Mouse (Mus musculus) layer of hippocampus, postnatal 14 days (tissue): ENCODE data around the gene Gnb1. TPM values are rescaled to one million over a fixed set of nuclear protein-coding genes. Genes with fewer than 3 reads are reported as not detected.
A peak's percentile ranks its signal among the peaks of the same experiment; 100 is the strongest.

ENCODE experiments used
- DNase-seq, 2 experiments: peaks; one replicate each; pipeline ENCODE4 v3.0.0; 2021 to 2022; ENCODE audit warnings: low spot score in 2 of 2, mixed read lengths in 1 of 2
- total RNA-seq, 2 experiments: library from RNA; stranded (reverse); gene quantifications; 2 replicates each; pipeline ENCODE4 v1.2.3; 2021

The Gnb1 gene
- total RNA-seq, 2 experiments from 2014 or later, result 855 to 871 TPM

- no peak for DNase-seq
Measured at GRCm38 (mm10) chr4:155573876-155574275, 82.7 kb downstream of the Gnb1 start.

- no peak for DNase-seq
Measured at GRCm38 (mm10) chr4:155574931-155575330, 83.8 kb downstream of the Gnb1 start.

DNA sequence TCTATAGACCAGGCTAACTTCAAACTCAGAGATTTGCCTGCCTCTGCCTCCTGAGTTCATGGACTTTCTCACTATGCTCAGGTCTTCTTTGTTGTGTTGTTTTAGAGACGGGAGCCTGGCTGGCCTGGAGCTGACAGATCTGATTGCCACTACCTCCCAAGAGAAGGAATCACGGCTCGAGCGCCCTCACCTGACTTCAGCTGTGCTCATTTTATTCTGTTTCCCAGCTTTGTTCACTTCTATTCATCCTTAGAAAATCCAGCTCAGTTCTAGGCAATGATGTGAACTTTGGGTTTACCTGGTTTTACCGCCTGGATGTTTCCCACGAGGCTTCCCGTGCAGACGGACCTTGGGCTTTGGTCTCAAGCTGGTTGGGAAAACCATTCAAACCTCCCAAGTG is 84.4 kb downstream of the Gnb1 start:
- DNase-seq, result no peak

DNA sequence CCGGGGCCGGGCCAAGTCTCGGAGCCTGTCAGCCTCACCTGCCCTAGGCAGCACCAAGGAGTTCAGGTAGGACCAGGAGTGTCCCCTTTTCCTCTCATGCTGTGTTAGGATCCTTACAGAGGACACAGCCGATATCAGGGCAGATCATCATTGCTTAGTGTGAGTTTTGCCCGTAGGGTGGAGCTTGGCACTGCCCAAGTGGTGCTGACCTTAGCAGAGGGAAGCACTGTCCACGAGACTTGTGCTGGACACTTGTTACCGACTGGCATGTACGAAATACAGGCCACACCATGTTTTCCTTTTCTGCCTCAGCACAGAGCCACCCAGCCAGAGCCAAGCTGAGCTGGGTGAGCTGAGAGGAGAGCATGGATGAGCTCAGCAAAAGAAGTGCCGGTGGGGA is 86.0 kb downstream of the Gnb1 start:
- DNase-seq, result no peak

DNA sequence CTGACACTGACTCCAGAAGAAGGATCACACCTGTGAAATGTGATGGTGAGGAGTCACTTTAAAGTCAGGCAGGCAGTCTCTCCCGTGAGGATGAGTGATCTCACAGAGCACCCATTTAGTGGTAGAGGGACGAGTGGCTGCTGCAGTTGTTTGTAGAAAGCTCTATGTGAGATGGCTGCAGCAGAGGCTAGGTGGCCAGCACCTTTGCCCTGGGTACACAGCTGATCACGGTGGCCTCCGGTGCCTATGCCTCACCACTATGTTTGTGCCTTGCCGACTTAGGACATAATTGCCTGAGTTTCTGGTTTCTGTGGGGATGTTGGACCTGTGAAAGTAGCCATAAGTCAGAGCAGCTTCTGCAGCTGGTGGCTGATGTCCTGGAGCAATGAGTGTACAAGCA is 86.6 kb downstream of the Gnb1 start:
- DNase-seq, result no peak

DNA sequence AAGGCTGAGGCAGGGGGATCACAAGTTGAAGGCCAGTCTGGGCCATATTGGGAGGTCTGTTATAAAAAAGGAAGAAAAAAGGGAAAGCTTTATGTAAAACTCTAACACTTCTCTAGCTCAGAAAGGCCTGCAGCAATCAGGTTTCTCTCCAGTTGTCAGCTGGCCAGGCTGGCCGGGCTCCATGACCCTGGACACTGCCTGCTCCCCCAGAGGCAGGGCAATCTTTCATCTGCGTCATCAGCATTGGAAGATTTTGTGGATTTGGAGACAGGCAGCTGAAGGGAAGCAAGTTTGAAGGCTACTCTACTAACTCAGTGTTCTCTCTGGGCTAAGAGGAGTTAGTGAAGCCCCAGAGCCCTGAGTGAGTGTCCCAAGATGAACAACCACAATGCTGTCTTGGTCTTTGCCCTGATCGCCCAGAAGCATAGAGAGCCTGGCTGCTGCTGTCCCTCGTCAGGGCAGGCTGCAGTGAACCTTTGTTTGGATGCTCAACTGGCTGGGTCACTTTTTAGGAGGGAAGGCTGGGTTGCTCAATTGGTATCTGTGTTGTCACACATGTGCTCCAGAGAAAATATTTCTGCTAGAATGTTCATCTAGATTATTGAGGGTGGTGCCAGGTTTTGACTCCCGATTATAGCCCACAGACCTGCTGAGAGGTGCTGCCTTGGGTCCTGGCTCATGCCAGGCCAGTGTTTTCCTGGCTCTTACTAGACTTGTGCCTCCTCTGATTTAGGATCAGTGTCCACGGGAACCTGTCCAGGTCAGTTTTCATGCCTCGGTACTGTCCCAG is 87.4 kb downstream of the Gnb1 start:
- peak in 1 of 2 experiments; percentile 44 for DNase-seq

DNA sequence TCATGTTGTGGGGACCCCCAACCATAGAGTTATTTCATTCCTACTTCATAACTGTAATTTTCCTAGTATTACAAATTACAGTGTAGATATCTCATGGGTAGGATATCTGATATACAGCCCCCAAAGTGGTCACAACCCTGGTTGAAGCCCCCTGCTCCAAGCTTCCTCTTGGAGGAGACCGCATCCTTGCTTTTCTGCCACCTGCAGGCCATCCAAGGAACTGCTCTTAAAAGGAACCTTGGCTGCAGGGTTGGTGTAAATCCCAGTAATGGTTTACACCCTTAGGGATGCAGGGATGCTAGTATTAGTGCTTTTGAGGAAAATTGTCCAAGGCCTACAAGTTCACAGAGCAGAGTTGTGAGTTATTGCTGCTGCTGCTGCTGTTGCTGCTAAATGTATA is 89.3 kb downstream of the Gnb1 start:
- peak; percentile 43 to 57 for DNase-seq

DNA sequence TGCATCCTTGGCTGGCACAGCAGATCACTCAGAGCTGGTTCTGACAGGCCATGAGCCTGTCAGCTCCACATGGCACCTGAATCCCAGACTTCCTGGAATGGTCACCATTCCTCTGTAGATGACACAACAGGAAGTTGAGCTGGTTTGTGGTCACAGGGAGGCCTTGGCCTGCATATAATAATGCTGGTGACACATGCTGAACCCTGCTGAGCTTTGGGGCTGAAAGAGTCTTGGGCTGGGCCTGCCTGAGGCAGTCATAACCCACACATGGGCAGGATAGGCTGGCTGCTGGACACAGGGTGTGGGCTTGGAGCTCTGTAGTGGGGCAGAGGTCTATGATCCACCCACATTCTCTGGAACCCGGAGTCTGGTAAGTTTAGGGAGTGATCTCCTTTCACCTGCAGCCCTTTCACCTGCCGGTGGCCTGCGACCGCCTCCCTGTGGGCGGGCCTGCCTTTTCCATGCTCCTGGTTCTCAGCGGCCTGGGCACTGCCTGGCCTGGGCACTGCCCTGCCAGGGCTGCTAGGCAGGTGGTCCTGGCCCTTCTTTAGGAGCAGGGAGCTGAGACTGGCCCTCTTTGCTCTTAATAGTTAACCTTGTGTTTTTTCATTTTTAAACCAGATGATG is 91.2 kb downstream of the Gnb1 start:
- DNase-seq, result no peak

GRCm38 (mm10) chr4:155589356-155589755 is 98.2 kb downstream of the Gnb1 start:
- DNase-seq, result no peak

DNA sequence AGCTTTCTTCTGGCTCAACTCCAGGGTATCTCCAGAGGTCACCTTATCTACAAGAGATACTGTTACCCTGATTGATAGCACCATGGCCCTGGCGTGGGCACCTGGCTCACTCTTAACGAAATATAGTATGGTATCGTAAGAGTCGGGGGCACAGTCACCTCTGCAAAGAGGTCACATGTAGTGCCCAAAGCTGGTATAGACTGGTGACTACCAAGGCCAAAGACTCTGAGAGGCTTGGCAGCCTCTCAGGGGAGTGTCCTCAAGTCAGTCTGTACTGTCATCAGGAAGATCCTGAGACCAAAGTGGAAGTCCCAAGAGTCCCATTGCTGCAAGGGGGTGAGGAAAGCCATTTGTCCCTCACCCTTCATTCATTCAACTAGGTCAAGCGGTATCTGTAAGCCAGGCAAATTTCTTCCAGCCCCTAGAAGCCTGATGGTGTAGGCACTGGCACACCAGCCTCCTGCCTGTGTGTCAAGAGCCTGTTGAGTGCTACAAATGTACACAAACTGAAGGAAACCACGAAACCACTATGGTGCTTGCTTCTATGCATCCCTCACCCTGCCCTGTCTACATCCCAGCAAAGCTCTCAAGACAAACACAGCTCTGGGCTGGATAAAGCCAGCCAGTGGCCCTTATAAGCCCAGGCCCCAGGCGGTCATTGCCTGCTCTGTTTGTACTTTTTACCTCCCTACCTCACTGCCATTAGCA is 100.0 kb downstream of the Gnb1 start:
- DNase-seq, result no peak

GRCm38 (mm10) chr4:155593780-155594179 is 102.6 kb downstream of the Gnb1 start:
- no peak for DNase-seq

GRCm38 (mm10) chr4:155595777-155596176 is 104.6 kb downstream of the Gnb1 start:
- DNase-seq, result no peak

DNA sequence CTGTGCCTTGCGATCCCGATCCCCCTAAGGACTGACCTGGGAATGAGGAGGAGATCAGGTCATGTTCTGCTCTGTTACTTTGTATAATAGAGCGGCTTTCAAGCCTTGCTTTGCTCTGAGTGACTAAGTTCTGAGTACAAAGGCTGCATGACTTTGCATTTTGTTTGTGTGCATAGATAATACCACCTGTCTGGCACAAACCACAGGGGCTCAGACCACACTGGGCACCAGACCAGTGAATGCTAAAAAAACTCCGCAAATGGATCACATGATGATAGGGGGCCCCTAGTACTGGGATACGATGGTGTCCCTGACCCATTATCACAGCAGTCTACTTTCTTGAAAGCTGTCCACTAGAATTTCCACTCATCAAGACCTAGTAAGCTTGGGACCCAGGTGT is 105.4 kb downstream of the Gnb1 start:
- DNase-seq, result no peak

DNA sequence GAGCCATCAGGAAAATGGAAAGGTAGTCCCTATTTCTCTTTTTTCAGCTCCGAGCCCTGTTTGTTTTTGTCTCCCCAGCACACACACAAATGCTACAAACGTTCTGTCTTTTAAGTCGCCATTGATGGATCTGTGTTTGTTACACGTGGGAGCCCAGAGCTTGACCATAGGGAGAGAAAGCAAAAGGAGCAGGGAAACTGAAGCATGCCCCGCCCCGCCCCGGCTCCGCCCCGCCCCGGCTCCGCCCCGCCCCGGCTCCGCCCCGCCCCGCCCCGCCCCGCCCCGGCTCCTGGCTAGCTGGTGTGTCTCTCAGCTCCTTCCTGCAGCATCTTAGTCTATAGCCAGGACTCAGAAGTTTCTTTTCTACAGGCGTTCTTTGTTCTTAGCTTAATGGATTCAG is 107.4 kb downstream of the Gnb1 start:
- no peak for DNase-seq

DNA sequence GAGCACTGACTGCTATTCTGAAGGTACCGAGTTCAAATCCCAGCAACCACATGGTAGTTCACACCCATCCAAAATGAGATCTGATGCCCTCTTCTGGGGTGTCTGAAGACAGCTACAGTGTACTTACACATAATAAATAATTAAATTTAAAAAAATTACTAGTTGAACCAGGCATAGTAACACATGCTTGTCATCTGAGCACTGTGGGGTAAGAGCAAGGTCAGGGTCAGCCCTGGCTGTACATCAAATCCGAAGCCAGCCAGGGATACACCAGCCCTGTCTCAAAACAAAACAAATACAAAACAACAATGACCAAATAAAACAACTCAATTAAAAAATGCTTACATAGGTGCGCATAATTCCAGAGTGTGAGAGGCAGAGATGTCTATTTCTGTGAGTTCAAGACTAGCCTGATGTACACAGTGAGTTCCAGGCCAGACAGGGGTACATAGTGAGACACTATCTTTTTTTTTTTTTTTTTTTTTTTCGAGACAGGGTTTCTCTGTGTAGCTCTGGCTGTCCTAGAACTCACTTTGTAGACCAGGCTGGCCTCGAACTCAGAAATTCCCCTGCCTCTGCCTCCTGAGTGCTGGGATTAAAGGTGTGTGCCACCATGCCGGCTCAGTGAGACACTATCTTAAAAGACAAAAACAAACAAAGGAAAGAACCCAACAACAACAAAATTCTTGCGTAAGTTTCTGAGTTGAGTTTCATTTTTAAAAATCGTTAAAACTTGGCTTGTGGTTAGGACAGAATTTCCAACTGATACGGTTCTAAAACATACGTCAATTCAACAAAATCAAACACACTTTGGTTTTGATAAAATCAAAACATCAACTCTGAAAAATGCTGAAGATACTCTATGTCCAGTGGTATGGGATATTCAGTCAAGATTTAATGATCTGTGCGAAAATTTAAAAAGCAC is 109.0 kb downstream of the Gnb1 start:
- DNase-seq, result no peak

DNA sequence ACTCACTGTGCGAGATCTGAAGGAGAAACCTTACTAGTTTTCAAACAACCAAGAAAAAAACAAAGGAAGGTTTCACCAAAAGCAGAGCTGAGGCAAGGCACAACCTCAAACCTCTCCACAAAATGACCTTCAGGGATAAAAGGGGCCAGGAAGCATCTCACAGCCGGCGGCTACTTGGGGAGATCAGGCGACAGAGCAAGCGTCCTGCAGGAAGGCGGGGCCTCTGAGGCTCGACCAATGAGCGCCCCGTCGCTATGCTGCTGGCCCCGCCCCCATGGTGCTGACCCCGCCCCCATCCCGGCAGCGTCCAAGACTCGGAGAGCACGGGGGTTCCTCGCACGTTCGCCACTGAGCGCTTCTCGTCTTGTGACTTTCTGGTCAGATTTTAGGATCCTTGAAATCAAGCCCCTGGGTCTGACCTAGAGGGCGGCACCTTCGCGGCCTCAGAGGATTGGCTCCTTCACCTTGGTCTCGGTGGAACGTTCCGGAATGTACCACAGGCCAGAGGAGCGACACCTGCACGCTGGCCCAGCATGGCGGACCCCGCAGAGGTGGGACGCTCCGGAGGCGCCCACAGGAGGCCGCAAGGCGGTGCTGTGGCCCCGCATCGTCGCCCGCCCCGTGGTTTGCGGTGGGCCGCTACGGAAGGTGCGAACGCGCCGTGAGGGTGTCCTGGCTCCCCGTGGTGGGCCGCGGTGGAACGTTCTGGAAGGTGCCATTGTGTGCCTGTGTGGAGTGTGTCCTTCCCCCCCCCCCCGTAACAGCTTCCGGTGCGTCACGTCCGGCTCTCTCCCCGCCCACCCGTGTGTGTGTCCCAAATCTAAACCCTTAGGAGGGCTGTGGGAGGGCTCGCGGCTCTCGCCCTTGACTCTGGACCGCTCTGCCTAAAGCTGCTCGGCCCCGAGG is 110.2 kb downstream of the Gnb1 start, which contains the start of gene Slc35e2:
Slc35e2 (plus strand) TSS at position 326 of the 906 bp plus-strand sequence.
- DNase-seq, result peak; percentile 92 to 99

DNA sequence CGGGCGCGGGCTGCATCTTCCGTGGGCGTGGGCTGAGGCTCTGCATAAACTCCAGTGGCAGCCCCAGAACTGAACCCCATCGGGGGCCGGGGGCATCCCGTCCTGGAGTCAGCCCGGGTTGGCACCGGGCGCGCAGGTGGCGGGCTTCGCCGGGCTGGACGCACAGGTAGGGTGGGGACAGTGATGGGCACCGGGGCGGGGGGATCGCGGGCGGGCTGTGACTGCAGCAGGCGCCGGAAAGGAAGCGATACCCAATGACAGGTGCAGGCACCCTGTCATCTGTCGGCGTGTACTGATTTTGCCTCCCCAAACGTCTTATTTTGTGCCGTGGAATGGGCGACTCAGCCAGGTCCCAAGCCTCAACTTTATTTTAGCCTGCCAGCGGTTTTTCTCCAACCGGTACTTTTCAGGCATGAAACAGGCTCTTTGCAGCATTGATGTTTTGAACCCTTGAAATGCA is 110.9 kb downstream of the Gnb1 start:
- DNase-seq, result no peak

GRCm38 (mm10) chr4:155602753-155603152 is 111.6 kb downstream of the Gnb1 start:
- DNase-seq, result no peak

DNA sequence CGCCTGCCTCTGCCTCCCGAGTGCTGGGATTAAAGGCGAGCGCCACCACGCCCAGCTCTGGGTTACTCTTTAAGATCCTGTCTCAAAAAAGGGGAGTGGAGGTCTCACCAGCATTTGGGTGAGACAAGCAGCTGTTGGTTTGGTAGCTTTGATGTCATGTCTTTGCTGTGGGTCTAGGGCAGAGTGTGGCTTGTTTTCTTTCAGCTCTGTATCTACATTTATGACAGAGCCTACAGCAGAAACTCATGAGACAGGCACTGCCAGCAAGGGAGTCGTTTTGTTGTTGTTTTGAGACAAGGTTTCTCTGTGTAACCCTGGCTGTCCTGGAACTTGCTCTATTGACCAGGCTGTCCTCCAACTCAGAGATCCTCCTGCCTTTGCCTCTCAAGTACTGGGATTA is 112.6 kb downstream of the Gnb1 start:
- no peak for DNase-seq

GRCm38 (mm10) chr4:155605132-155605531 is 114.0 kb downstream of the Gnb1 start:
- DNase-seq, result no peak
